Mouse (Mus musculus) brain, embryonic 14.5 days (tissue): ENCODE measurements around the gene Mrpl53. TPM values are rescaled to one million over a fixed set of nuclear protein-coding genes. Genes with fewer than 3 reads are reported as not detected.

ENCODE experiments used
- DNase-seq: peaks from one replicate; pipeline ENCODE4 v3.0.0-alpha.2; 2011; ENCODE audit warnings: low read depth
- CTCF ChIP-seq: fragments of 200-500 bp; IDR thresholded peaks from 2 replicates; pipeline ENCODE4 v1.5.1; 2012; ENCODE audit warnings: inconsistent platforms, mild to moderate bottlenecking, moderate library complexity, borderline replicate concordance; ENCODE audit not compliant: insufficient read depth, insufficient read length; ENCODE audit errors: extremely low read depth
- POLR2A ChIP-seq: fragments of 200-500 bp; IDR thresholded peaks from 2 replicates; pipeline ENCODE4 v1.6.1; 2012; ENCODE audit warnings: mild to moderate bottlenecking, inconsistent platforms, borderline replicate concordance; ENCODE audit not compliant: poor library complexity, insufficient read depth, insufficient read length, severe bottlenecking; ENCODE audit errors: extremely low read depth
- polyA plus RNA-seq: library from polyadenylated mRNA; depleted of rRNA; stranded (reverse); fragments of >200 nt; gene quantifications from 2 replicates; pipeline ENCODE4 v1.2.3, GENCODE M21; 2012

The Mrpl53 gene
- polyA plus RNA-seq, 1 experiment = 99.0 TPM

DNA sequence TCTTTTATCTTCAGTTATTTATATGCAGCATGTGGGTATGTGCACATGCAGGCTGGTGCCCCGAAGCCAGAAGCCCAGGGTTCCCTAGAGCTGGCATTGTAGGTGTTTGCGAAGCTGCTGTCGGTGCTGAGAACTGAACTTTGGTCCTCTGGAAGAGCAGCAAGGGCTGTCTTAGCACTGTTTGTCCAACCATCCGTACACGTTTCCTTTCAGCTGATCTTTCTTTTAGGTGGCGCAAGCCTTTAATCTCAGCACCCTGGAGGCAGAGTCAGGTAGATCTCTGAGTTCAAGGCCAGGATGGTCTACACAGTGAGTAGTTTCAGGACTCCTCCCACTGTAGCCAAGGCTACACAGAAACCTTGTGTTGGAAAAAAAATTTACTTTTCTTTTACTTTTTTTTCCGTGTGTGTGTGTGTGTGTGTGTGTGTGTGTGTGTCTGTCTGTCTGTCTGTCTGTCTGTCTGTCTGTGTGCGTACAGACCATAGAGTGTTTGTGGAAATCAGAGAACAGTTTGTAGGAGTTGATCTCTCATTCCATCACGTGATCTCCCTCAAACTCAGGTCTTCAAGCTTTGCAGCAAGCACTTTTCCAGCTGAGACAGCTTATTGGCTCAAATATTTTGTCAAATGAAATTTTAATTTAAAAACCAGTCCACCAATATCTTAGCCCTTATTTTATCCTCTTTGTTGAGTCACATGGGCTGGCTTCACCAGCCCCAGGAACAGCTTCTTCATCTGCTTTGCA, 23.5 kb downstream of the Mrpl53 start:
- no peak for DNase-seq
- TF ChIP-seq CTCF (no peak), POLR2A (no peak)

DNA sequence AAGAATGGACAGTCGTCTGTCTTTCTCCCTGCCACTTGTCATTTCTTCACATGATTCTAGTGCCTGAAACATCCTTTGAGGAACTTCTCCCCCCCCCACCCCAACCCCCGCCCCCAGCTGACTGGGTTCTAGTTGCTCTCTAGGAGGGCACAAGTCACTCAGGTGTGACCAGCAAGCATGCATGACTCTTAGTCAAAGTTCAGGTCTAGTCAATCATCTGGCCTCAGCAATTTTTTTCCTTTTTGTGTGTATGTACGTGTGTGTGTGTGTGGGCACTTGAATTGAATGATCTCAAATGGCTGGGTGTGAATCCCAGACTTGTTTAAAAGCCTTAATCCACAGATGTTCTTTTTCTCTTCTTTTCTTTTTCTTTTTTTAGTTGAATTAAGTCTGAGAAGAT, 25.4 kb downstream of the Mrpl53 start:
- TF ChIP-seq POLR2A (no peak), CTCF (no peak)
- no peak for DNase-seq

DNA sequence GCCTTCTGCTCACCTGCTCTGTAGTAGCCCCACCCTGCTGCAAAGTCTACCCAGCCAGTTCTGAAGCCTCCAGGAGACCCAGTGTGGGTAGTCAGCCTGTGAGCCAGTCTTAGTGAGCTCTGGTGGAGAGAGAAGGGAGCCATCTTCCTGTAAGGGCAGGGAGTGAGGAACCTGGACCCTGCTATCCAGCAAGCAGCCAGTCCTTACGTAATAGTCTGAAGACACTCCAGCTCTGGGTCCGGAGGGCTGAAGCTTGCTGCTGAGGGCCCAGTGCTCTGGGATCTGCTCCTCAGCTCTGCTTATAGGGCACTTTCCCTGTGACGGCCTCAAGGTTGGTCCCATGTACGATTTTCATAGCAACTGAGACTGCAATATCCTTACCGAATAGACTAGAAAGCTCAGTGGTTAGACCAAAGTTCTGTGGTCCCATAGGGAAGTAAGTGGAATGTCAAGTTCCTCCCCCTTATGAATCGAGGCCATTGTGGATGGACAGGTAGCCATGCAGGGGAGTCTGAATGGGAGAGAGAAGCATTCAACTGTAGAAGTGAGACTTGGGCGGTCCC, 26.2 kb downstream of the Mrpl53 start, which contains the start of gene Rtkn:
TSS of gene Rtkn (plus strand) at position 513 of the 563 bp plus-strand sequence.
- DNase-seq = no peak
- TF ChIP-seq POLR2A = no peak
- TF ChIP-seq CTCF = no peak

DNA sequence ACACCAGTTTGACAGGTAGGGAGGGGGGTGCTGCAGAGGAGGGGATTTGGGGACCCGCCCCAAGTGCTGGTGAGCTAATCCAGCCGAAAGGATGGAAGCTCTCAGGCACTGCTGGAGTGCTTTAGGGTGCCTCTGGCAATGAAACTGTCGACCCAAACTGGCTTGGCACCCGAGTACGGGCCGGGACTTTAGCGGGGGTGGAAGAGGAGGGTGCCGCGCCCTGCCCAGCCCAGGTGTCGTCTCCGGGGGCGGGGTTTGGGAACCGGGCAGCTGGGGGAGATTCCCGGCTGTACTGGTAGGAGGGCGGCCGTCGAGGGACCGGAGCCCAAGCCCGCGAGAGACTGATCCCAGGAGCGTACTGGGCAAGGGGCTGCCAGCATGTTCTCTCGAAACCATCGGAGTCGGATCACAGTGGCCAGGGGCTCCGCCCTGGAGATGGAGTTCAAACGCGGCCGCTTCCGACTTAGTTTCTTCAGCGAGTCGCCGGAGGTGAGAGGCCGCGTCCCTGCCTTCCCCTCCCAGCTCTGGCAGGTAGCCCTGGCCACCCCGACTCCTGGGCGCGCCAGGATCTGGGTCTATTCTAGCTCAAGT, 26.8 kb downstream of the Mrpl53 start:
- TF ChIP-seq CTCF (no peak), POLR2A (no peak)
- DNase-seq = no peak

DNA sequence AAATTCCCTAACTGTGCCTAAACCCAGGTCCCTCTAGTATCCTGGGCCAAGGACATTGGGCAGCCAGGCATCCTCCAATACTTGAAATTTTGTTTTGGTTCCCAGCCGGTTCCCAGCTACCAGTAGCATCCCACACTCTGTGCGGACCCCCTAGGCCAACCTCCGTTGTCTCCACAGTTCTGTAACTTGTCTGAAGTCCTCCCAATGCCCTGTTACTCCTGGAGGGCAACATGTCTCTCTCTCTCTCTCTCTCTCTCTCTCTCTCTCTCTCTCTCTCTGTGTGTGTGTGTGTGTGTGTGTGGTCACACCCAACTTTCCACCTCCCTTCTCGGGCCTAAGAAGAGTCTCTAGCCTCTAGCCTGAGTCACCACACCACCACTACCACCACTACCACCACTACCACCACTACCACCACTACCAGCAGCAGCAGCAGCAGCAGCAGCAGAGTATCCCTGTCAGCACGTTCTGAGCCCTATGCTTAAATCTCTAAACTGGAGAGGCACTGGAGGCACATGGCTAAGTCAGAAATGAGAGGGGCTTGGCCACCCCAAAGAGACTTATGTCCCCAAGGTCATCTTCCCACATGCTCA, 27.5 kb downstream of the Mrpl53 start:
- TF ChIP-seq CTCF (no peak), POLR2A (no peak)
- DNase-seq = no peak

DNA sequence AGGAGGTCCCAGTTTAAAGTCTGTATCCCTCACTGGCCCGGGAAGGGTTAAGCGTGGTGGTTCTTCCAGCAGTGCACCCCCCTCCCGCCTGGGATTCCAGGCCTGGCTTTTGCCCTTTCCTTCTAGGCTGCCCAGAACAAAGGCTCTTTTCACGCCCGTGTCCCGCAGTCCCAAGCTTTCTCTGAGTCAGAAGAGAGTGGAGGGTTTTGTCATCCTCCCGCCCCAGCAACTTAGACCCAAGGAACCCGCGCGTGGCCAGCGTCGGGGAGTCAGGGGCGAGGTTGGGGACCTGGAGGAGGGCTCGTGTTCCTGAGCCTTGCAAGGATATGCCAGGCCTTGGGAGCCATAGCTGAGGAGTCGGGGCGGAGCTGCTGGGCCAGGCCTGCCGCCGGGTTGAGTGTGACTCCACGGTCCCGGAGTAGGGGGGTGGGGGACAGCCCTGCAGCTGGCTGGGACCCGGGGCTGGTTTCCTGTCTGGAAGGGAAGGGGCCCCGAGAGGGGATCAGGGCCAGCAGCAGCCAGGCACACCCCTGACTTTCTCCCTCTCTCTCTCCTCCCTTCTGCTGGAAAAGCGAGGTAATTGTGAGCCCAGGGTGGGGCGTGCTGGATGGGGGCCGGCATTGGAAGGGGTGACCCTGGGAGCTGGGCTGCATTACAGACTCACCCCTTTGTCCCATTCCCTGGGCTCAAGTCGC, 28.2 kb downstream of the Mrpl53 start:
- TF ChIP-seq POLR2A (peak; percentile 4; the same call in 1 of the 2 replicates), CTCF (no peak)
- DNase-seq = peak; percentile 73

DNA sequence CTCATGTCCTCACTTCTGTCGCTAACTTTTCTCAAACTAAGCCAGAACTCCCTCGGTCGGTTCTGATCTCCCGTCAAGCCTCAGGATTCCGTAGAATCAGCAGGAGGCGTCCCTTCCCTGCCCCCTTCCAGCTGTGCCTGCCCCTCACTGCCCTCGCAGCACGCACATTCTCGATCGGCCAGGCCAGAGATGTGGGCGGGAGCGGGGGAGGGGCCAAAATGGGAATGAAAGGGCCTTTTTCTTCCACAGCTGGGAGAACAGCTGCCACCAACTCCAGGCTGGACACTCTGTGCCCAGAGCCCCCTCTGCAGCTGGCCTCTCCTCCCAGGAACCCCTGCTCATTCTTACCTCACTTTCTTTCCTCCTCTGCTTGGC, 28.7 kb downstream of the Mrpl53 start:
- peak; percentile 70 for DNase-seq
- TF ChIP-seq POLR2A = no peak
- no peak for TF ChIP-seq CTCF

DNA sequence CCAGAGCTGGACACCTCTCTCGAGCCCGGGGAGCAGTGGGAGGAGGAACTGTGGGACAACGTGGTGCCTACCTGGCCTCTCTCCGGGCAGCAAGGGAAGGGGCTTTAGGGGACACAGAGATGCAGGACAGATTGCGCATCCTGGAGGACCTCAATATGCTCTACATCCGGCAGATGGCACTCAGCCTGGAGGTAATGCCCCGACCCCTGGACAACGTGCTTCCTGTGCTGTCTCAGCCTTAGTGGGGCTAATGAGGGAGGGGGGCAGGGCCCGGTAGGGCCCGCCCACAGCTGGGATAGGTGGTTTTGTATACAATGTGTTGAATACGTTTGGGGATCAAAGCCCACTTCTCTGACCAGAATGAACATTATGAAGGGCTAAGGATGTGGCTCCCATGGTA, 29.2 kb downstream of the Mrpl53 start:
- TF ChIP-seq POLR2A = no peak
- 0 out of 2 replicates have a peak, but pooled peaks have one; percentile 4 for TF ChIP-seq CTCF
- peak; percentile 50 for DNase-seq

DNA sequence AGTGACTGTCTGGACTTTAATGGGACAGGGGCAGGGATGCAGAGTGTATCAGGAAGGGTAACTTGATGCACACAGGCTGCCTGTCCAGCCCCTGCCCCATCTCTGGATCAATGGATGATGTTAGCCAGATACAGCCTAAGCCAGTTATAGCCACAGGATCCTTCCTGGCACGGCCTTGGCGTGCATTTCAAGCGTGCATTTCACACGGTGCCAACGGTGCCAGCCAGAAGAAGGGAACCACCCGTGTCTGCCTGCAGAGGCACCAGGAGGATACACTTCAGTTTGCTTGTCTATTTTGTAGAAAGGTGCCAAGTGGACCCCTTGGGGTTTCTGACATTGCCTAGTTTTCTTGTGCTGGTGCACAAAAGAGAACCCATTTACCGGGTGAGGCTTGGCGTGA, 31.2 kb downstream of the Mrpl53 start:
- DNase-seq = no peak
- TF ChIP-seq POLR2A = no peak
- no peak for TF ChIP-seq CTCF

DNA sequence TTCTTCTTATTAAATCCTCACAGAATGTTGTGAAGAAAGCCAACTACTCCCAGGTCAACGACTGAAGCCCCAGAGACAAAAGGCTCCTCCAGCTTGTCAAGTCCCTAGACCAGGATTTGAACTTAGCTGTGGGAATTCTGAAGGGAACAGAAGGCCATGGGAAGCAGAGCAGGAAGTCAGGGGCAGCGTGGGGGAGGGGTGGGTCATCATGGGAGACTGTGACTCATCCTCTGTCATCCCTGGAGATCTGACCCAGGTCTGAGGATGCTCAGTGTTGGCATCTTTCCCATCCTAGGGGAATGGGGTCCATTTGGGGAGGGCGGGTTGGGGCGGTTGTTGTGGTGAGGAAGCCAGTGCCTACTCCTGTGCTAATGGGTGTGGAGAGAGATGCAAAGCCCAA, 32.8 kb downstream of the Mrpl53 start:
- DNase-seq = no peak
- no peak for TF ChIP-seq CTCF
- TF ChIP-seq POLR2A = no peak

DNA sequence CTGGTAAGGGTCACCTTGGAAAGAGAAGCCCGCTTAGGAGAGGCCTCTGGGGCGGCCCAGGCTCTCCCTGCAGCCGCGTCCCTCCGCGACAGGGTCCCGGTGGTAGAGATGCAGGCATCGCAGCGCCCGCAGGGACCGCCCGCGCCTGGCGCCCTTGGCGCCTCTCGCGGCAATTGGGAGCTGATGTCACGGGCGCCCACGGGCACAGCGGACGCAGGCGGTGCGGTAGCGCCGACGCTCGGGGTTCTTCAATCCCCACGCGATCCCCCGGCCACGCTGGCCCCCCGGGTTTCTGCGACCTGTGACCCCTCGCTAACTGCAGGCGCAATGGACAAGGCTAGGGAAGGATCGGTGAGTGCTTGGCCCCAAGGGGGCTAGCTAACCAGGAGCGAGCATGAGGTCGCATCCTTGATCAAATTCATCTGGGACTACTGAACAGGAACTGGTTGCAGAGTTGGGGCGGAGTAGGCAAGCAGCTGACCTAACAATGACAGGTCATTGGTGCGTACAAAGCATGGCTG, 33.4 kb downstream of the Mrpl53 start:
- DNase-seq = peak; percentile 32
- TF ChIP-seq CTCF (no peak), POLR2A (no peak)

DNA sequence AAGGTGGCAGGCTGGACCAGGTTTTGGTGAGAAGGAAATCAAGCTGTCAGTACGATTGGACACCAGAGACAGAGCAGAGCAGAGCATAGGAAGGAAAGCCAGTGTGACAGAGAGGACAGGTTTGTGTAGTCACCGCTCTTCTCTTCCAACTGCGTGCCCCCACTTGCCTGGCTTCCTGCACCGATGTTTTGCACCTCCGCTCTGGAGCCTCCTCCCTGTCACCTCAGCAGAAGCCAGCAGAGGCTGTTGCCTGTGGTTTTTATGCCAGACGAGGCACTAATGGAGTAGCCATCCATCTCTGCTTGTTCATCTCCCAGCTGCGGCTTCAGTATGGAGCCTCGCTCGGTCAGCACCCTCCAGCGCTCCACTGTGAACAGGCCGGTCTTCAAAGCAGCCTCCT, 34.0 kb downstream of the Mrpl53 start:
- DNase-seq = no peak
- TF ChIP-seq POLR2A (no peak), CTCF (no peak)
